Mouse (Mus musculus) adipocyte (in vitro differentiated cells): ENCODE measurements around the gene Cops7a.

ENCODE experiments used
- DNase-seq: peaks from one replicate; pipeline ENCODE4 v3.0.0-alpha.2; 2016; ENCODE audit warnings: low spot score

Cops7a gene

DNA sequence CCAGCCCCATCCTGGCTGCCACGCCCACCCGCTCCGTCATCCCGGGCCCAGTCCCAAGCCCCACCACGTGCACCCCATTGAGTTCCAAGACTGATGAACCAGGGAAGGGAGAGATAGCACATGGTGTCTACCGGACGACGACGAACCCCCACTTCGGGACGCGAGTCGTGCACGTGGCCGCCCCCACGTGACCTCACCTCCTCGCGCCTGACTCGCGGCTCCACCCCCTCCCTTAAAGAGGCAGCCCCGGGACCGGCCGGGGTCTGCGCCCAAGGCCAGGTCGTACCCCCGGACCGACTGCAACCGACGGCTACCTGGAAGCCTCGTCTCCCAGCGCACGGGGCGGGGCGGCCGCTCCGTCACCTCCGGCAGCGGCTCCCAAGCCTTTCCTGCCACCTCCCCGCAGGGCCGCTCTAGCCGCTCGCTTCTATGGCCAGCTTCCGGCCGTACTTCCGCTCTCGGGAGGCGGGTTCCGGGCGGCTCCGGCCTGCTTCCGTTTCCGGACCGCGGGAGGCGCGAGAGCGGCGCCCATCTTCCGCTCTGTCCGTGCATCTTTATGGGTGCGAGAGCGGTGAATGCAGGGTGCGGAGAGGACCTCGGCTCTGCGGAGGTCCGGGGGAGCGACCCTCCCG is at the start of gene Cops7a:
TSS of gene Cops7a (minus strand) at position 451 of the 632 bp plus-strand sequence.
- DNase-seq, result peak; percentile 96

DNA sequence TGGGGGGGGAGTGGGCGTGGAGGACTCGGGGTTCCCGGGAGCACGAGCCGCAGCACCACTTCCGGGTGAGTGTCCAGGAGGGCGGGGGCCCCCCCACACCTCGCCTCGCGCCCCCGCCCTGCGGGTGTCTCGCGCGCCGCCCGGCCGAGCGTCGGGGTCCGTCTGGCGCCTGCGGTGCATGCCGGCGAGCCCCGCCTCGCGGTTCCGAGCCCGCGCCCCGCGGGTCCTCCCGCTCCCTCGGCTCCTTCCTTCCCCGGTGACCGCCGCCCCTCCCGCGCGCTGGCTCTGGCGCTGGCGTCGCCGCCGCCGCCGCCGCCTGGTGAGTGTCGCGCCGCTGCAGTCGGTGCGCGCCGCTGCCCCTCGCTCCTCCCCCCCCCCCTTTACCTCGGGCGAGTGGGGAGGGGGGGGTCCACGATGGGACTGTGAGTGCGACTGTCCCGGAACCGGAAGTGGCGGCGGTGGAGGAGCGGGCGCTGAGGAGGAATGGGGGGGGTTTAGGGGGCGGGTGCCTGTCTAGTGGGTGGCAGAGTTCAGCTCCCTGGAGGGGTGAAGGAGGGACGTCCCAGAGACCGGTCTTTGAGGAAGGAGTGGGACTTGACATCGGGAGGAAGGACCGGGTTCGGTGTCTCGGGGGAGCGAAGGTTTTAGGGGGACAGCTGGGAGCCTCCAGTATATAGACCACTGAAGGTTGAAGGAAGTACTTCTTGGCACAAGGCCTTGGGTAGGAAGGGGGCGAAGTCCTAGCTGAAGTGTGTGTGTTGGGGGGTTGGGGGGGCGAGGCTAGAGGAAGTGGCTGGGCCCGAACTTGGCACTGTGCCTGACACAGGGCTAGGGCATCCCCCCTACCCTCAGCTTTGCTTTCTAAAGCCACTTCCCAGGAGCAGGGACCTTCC is 44.1 kb upstream of the Cops7a start:
- peak; percentile 89 for DNase-seq

DNA sequence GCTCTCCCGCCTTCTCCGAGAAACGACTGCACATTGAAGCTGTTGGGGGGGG is 43.6 kb upstream of the Cops7a start, which contains the start of gene Zfp384:
TSS of gene Zfp384 (plus strand) at position 17 of the 52 bp plus-strand sequence.
- no peak for DNase-seq

DNA sequence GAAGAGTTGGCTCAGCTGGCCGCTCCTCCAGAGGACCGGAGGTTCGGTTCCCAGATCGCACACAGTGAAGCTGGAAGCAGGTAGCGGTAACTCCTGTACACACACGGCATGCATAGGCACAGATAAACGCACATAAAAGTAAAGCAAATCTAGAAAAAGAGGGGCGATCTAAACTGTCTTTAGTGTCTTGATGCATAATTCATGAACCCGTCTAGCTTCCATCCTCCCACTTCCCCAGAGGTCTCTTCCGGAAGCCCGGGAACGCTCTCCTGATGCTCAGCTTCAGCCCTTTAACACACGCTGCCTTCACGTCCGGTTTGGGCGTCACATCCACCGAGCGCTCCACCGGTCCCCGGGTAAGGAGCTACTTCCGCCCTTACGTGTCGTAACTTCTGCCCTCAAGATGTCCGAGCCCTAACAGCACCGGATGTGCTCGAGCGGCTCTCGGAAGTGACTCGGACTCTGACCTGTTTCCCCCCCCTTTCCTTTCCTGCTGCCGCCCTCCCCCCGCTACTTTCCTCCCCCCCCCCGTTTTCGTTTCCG is 43.3 kb upstream of the Cops7a start:
- DNase-seq, result peak; percentile 100

DNA sequence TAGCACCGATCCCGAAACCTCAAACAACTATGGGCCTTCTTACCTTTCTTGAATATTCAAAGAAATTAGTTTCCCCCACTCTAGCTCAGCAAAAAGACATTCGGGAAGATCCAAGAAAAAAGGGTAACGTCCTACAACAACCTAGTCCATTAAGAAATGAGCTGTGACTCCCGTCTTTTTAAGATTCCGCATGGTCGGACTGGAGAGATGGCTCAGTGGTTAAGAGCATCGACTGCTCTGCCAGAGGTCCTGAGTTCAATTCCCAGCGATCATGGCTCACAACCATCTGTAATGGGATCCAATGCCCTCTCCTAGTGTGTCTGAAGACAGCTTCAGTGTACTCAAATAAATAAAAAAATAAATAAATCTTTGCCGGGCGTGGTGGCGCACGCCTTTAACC is 42.7 kb upstream of the Cops7a start:
- DNase-seq, result no peak

DNA sequence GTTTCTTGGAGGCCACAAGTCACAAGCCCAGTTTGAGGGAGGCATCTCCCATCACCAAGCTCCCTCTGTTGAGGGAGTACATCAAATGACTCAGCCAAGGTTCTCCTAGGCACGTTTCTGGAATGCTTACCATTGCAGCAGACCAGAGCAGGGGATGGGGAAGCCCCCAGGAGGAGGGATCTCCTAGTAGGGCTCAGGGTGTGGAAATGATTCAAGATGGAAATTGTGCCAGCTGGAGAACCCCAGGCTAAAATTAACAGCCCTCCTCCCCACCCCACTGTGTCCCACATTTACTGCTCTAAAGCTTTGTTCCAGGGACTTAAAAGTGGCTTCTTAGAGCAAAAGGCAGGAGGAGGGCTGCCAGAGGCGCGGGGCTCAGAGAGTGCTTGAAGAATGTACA is 39.7 kb upstream of the Cops7a start:
- no peak for DNase-seq

DNA sequence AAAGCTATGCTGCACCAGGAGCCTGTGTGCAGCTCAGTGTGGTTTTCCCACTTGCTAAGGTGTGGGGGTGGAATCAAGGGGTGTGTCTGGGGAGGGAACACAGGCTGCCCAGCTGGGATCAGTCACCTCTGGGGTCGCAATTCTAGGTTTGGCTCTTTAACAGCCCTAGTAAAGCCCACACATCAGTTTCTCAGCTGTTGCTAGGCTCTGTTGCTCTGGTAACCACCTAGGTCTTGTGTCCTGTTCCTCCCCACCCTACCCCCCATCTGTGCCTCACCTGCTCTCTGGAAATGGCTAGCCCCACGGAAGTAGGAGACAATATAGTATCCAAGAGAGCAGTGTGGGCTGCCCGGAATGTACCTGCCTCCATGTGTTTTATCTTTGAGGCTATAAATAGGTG is 38.4 kb upstream of the Cops7a start:
- no peak for DNase-seq

DNA sequence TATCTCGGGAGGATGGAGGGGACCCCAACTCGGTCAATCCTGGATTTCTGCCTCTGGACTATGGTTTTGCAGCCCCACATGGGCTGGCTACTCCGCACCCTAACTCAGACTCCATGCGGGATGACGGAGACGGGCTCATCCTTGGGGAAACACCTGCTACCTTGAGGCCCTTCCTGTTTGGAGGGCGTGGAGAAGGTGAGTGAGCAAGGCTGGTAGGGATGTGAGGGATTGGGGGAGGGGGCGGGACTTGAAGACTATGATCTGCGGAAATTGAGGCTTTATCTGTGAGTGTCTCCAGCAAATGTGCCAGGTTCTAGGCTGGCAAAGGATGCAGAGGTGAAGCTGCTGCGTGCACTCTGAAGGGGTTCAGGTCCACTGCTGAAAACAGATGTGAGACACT is 34.2 kb upstream of the Cops7a start:
- no peak for DNase-seq

DNA sequence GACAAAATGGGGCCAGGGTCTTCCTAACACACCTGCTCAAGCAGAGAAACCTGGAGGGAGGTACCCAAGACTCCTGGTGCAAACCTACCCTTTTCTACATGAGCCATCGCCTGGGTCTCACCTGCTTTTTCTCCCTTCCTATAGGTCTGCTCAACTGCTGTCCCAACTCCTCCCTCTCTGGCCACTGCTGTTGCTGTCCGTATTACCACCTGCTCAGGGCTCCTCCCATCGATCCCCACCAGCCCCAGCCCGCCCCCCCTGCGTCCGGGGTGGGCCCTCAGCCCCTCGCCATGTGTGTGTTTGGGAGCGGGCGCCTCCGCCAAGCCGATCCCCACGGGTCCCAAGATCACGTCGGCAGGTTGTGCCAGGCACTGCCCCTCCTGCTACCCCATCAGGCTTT is 33.8 kb upstream of the Cops7a start:
- no peak for DNase-seq

DNA sequence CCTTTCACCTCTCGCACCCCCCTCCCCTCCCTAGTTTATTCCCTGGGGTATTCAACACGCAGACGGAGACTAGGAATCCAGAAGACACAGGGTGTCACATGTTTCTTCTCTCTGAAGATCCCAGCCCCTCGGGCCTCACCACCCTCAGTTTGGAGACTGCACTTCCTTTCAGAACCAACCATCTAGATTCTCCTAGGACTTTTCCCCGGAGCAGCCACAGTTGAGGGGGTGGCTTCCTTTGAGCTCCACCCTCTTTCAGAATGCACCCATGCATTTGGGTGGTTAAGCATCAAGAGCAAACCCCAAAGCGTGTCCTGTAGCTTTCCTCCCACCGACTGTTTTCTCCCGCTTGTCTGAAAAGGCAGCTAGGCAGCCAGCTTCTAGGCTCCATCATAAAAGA is 32.7 kb upstream of the Cops7a start:
- no peak for DNase-seq

DNA sequence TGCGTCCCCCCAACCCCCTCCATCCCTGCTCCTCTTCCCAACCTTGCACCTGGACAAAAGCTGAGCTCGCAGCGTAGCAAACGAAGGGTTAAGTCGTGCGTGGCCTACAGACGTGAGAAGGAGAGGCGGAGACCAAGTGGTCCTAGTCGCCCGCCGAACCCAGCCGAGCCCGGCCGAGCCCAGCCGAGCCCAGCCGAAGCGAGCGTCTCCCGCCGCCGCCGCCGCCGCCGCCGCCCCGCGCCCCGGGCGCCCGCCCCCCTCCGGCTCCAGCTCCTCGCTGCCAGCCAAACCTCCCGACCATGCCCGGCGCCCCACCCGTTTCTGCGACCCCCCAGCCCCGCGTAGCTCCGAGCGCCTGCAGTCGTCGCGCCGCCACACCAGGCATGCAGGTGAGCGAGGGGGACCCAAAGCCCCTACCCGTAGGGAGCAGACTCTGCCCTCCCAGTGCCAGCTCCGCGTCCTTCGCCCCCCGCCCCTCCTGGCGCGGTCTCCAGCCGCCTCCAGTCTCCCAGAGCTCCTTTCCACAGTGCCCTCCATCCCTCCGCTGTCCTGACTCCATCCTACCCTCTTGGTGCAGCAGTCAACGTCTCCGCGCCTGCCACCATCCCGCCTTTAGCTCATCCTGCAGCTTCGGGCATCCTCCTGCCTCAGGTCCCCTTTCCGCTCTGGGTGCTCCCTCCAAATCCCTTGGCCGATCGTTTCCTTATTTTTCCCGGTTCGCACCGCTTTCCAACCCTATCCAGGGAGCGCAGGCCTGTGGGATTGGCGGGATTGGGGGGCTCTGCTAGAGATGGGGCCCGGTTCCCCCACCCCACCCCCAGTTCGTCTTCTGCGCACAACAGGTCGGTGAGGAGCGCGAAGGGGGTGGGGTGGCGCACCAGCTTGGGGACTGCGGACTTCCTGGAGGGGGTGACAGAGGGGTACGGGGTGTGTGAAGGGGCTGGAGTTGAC is 31.5 kb upstream of the Cops7a start, which contains the start of gene Pianp:
TSS of gene Pianp (plus strand) at position 144 of the 951 bp plus-strand sequence.
- no peak for DNase-seq

DNA sequence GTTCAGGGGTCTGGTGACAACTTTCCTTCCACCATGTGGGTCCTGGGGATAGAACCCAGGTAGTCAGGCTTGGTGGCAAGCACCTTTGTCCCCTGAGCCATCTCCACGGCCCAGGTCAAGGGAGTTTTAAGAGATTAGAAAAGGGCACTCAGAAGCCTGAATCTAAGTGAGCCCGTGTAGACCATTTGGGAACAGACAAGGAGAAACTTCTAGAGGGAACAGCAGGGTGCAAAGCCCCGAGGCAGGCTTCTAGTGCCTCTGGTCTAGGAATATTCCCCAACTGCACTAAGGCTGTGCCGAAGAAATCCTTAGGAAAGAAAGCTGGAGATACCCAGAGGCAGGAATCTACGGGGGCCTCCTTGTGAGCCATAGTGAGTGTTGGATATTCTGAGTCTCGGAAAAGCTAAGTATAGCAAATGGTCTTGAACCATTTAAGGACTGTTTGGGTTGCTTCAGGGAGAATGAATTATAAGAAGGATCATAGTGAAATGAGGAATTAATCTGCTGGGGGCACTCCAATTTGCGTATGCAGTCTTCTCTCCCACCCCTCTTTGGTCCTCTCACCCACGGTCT is 30.6 kb upstream of the Cops7a start:
- DNase-seq, result no peak

DNA sequence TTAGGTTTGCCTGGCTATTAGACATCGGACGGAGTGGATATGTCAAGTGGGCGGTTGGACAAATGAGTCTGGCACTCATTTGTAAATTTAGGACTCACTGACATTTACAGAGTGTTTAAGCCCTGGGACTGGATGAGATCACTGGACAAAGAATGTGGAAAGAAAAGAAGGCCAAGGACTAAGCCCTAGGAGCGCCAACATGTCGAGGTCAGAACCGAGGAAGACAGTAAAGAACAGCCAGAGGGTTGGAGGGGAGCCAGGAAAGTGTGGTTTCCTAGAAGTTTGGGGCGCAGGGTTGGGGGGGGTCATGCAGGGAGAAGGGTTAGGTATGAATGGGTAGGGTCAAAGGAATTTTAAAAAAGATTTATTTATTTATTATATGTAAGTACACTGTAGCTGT is 29.9 kb upstream of the Cops7a start:
- DNase-seq, result no peak

DNA sequence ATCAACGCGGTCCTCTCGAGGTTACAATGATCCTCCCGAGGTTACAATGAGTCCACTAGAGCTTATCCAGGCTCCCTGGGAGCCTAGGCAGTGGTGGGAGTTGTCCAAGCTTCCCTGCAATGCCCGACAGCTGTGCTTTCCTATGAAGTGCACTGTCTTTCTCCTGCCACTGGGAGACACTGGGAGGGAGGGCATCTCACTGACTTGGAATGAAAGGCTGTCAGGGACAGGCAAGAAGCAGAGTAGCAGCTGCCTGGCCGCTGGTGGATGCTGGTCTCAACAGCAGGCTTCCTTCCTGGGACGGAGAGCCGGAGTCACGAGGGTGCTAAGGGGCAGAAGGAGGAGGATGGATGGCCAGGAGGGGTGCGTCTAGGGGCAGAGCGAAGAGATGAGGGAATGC is 28.5 kb upstream of the Cops7a start:
- no peak for DNase-seq

DNA sequence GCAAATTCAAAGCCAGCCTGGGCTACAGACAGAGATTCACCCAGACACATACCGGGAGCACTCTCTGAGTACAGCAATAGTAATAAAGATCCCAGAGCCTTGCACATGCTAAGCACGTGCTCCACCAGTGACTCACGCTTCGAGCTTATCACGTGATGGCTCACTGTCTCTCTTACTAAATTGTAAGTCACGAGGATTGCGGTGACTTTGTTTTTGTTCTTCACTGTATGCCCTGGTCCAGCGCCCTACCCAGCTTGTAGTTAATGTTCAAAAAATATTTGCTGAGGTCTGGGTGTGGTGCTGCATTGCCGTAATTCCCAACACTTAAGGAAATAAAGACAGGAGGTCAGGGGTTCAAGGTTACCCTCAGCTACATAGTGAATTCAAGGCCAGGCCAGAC is 28.0 kb upstream of the Cops7a start:
- no peak for DNase-seq

DNA sequence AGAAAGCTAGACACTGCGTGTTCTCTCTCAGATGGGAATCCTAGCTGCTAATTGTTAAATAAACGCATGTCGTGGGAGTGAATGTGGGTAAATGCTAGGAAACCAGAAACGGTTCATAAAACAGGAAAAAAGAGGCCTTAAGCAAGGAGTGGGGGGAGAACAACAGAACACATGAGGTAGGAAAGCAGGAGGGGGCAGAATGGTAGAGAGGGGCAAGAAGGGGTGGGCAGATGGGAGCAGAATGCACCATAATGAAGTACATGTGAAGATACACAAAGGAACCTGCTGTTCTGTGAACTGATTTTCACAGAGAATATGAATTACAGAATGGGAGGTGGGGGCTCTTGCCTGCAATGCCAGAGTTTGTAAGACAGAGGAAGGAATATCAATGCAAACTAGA is 26.9 kb upstream of the Cops7a start:
- DNase-seq, result no peak

DNA sequence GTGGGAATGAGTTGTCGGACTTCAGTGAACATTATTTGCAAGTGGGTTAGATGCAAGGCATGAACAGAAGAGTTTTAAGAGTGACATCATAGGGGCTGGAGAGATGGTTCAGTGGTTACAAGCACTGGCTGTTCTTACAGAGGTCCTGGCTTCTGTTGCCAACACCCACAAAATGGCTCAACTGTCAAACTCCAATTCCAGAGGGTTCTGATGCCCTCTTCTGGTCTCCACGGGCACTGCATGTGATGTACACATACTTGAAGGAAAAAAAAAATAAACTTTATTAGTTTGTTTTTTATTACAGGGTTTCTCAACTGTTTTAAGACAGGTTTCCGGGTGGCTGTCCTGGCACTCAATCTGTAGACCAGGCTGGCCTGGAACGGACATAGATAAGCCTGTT is 2.4 kb upstream of the Cops7a start:
- peak; percentile 73 for DNase-seq

DNA sequence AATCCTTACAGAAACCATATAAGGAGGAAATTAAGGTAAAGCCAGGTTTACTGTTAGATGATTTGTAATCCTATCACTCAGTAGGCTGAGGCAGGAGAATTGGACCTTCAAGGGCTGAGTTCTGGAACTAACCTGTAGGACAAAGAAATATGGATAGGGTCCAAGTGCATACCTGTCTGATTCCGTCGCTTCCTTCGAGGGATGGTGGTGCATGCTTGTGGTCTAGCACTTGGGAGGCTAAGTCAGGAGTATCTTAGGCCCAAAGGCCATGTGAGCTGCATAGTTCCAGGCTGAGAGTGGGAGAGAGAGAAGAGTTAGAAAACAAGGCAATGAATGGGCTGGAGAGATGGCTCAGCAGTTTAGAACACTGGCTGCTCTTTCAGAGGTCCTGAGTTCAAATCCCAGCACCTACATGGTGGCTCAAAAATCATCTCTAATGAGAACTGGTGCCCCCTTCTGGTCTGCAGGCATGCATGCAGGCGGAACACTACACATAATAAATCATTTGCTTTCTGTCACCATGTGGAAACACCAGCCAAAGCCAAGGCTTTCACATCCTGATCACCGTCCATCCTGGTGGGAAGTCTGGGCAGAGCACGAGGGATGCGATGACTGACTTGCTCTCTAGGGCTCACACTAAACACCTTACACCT is 1.3 kb upstream of the Cops7a start:
- peak; percentile 56 for DNase-seq

DNA sequence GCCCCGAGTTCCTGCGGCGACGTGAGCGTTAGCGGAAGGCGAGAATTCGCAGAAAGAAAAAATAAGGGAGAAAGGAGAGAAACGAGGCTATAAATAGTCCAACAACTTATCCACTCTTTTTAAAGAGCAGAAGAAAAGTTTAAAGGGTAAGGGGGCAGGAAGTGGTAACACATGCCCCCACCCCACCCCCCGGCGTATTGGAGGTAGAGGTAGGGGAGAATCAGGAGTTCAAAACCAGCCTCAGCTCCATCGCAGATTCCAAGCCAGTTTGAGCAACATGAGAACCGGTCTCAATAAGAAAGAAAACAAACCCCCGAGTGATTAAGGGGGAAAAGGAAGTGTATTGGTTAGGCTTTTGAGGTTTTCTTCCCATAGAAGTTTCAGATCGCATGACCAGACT is 409 bp upstream of the Cops7a start:
- no peak for DNase-seq

DNA sequence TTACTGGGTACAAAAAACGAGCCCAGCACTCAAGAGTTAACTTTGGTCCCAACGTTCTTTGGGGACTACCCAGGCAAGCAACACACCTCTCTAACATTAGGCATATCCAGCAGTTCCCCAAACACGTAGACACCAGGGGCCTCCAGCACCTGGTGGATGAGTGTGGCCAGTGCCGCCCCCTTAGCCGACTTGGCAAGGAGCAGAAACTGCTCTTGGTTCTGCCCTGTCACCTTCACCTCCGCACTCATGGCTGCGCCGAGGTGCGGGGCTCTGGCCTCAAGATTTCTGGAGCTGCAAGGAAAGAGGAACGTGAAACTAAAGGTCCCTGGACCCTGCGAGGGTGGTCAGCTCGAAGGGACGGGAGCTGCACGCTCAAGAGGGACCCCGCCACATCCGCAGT is 700 bp downstream of the Cops7a start:
- no peak for DNase-seq

DNA sequence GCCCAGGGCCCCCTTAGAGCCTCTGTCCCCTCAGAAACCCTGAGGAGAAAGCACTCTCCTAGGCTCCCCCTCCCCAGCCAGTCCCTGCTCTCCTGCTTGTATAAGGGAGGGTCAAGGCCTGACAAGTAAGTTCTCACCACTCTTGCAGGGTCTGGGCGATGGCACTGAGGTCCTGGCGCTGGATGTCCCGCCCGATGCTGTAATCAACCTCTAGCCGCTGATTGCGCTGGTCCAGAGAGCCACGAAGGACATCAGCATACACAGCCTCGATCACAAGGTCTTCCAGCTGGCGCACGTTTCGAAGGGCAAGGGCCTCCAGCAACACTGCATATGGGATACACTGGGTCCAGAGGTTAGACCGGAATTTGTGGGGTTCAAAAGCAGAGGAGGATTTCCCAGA is 4.3 kb downstream of the Cops7a start:
- no peak for DNase-seq

DNA sequence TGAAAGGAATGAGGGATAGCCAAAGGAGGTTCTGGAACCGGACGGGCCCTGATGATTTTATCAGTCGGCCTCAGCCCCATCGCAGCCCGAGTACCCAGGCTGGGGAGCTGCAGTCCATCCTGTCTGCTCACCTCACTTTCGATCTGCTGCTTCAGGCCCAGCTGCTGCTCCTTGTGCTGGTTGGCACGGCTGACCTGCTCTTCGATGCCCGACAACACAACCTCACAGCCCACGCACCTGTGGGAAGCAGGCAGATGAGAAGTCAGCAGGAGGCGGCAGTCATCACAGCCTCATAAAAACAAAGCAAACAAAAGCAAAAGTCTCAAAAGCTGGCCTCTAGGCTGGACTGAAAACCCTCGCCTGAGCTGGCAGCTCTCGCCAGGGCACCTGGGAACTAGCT is 5.4 kb downstream of the Cops7a start:
- DNase-seq, result no peak
